In genomic region chr13:54446686-54447495, GRCm38 (mm10) we compare ENCODE assay signal across 8 mouse cellular contexts. TPM values are rescaled to one million over a fixed set of nuclear protein-coding genes. Genes with fewer than 3 reads are reported as not detected.
DNase-seq lines count a peak whose midpoint lies in the region; ATAC-seq and TF ChIP-seq lines count a peak whose summit lies in the region.

No protein-coding gene starts in this region.

- WGBS in bone marrow, adult 2 months: 31% methylated on average over 19 of the region's 19 CpGs
- 15% methylated on average over 19 of the region's 19 CpGs for WGBS in embryonic facial prominence, embryonic 15.5 days
- 34% methylated on average over 19 of the region's 19 CpGs for WGBS in heart, embryonic 10.5 days
- 26% methylated on average over 19 of the region's 19 CpGs for WGBS in kidney, embryonic 14.5 days
- 13% methylated on average over 19 of the region's 19 CpGs for WGBS in limb, embryonic 15.5 days

- H3K9me3 ChIP-seq in embryonic facial prominence, embryonic 15.5 days (replicated peaks): no peaks in the 10 kb centered on the region
- H3K9me3 ChIP-seq in heart, embryonic 10.5 days: no peaks in the 10 kb centered on the region
- H3K9me3 ChIP-seq in kidney, embryonic 14.5 days (ENCODE audit: control insufficient read depth, low read length): no peaks in the 10 kb centered on the region
- no peaks in the 10 kb centered on the region for H3K9me3 ChIP-seq in limb, embryonic 15.5 days

- H3K9ac ChIP-seq in embryonic facial prominence, embryonic 15.5 days: no peak overlapping the region
- H3K9ac ChIP-seq in kidney, embryonic 14.5 days (ENCODE audit: low read depth, low read length): no peak overlapping the region
- H3K9ac ChIP-seq in limb, embryonic 15.5 days: no peak overlapping the region

- H3K27ac ChIP-seq in bone marrow, adult 2 months (ENCODE audit: control insufficient read depth, insufficient read depth, low read depth, low read length, poor library complexity): no peak overlapping the region
- H3K27ac ChIP-seq in embryonic facial prominence, embryonic 15.5 days (replicated peaks): no peak overlapping the region
- no peak overlapping the region for H3K27ac ChIP-seq in heart, embryonic 10.5 days
- H3K27ac ChIP-seq in kidney, embryonic 14.5 days (ENCODE audit: low read depth, low read length): no peak overlapping the region
- H3K27ac ChIP-seq in limb, embryonic 15.5 days: no peak overlapping the region

- DNase-seq in A20 (ENCODE audit: low read depth, low spot score): peak; percentile 84
- peak; percentile 83 for DNase-seq in heart, embryonic 10.5 days (ENCODE audit: low spot score)
- DNase-seq in monocyte, adult 2 months (ENCODE audit: low read depth in 1 of 2, low spot score in 2 of 2): peak; percentile 20 to 50
- DNase-seq in spleen, postnatal 36 days (ENCODE audit: low spot score in 2 of 2): peak; percentile 71 to 72

- H3K4me1 ChIP-seq in bone marrow, adult 2 months (ENCODE audit: control insufficient read depth, insufficient read depth, low read length): no peaks in the 10 kb centered on the region; the same call in 1 of the 2 replicates
- H3K4me1 ChIP-seq in embryonic facial prominence, embryonic 15.5 days: peaks cover 17% of the 10 kb centered on the region
- peaks cover 13% of the 10 kb centered on the region; the same call in 1 of the 2 replicates for H3K4me1 ChIP-seq in heart, embryonic 10.5 days
- H3K4me1 ChIP-seq in kidney, embryonic 14.5 days (ENCODE audit: control insufficient read depth, insufficient read depth, low read length): no peaks in the 10 kb centered on the region
- H3K4me1 ChIP-seq in limb, embryonic 15.5 days: peaks cover 16% of the 10 kb centered on the region

- peaks cover 6% of the 10 kb centered on the region; the same call in 1 of the 2 replicates for H3K27me3 ChIP-seq in embryonic facial prominence, embryonic 15.5 days
- peaks cover 9% of the 10 kb centered on the region; the same call in 1 of the 2 replicates for H3K27me3 ChIP-seq in heart, embryonic 10.5 days (ENCODE audit: insufficient read depth, poor library complexity, severe bottlenecking)
- H3K27me3 ChIP-seq in kidney, embryonic 14.5 days (ENCODE audit: control insufficient read depth, insufficient read depth, low read length): no peaks in the 10 kb centered on the region
- peaks cover 5% of the 10 kb centered on the region; the same call in 1 of the 2 replicates for H3K27me3 ChIP-seq in limb, embryonic 15.5 days

- TF ChIP-seq CTCF in bone marrow, adult 2 months (IDR thresholded peaks at IDR 0.05; ENCODE audit: control insufficient read depth, insufficient read depth, low read length): peak; percentile 99

- no peak for ATAC-seq in embryonic facial prominence, embryonic 15.5 days (ENCODE audit: insufficient number of reproducible peaks, low FRiP score, low TSS enrichment, low read depth)
- ATAC-seq in kidney, embryonic 14.5 days (ENCODE audit: low FRiP score, low TSS enrichment): peak; percentile 72
- no peak for ATAC-seq in limb, embryonic 15.5 days (ENCODE audit: insufficient number of reproducible peaks, low FRiP score, low TSS enrichment, low read depth)

- 0 out of 2 replicates have a peak overlapping the region, but pooled peaks have one; percentile 17 for H3K4me2 ChIP-seq in embryonic facial prominence, embryonic 15.5 days (replicated peaks)
- peak overlapping the region; percentile 24; the same call in 1 of the 2 replicates for H3K4me2 ChIP-seq in kidney, embryonic 14.5 days (replicated peaks; ENCODE audit: low read depth, low read length)
- 0 out of 2 replicates have a peak overlapping the region, but pooled peaks have one; percentile 26 for H3K4me2 ChIP-seq in limb, embryonic 15.5 days

- TF ChIP-seq POLR2A in bone marrow, adult 2 months (IDR thresholded peaks at IDR 0.05; ENCODE audit: borderline replicate concordance, control insufficient read depth, low read depth, low read length): no peak

- no peak overlapping the region for H3K4me3 ChIP-seq in bone marrow, adult 2 months (replicated peaks; ENCODE audit: control insufficient read depth, low read depth, low read length)
- no peak overlapping the region for H3K4me3 ChIP-seq in embryonic facial prominence, embryonic 15.5 days (replicated peaks)
- H3K4me3 ChIP-seq in heart, embryonic 10.5 days: peak overlapping the region; percentile 37
- no peak overlapping the region for H3K4me3 ChIP-seq in kidney, embryonic 14.5 days (ENCODE audit: low read length)
- no peak overlapping the region for H3K4me3 ChIP-seq in limb, embryonic 15.5 days

- no peaks in the 10 kb centered on the region for H3K36me3 ChIP-seq in embryonic facial prominence, embryonic 15.5 days
- H3K36me3 ChIP-seq in heart, embryonic 10.5 days: no peaks in the 10 kb centered on the region
- no peaks in the 10 kb centered on the region for H3K36me3 ChIP-seq in kidney, embryonic 14.5 days (ENCODE audit: control insufficient read depth, insufficient read depth, low read length)
- H3K36me3 ChIP-seq in limb, embryonic 15.5 days: no peaks in the 10 kb centered on the region

RNA-seq across cellular contexts. Expression of gene Thoc3, which starts 21.8 kb away (rescaled TPM):
- 10.7 and 17.6 TPM in 2 replicates for polyA plus RNA-seq in bone marrow, adult 2 months (2011; ENCODE audit: insufficient read depth, insufficient read length, low replicate concordance, missing spikeins)
- polyA plus RNA-seq in embryonic facial prominence, embryonic 15.5 days (2015; fragmentation: Nextera tagmentation; extraction: Ambion mirVana): 99.8 and 112 TPM in 2 replicates
- 117 and 141 TPM in 2 replicates for polyA plus RNA-seq in heart, embryonic 10.5 days (2016; fragmentation: Nextera tagmentation; extraction: Ambion mirVana)
- 142 and 151 TPM in 2 replicates for polyA plus RNA-seq in kidney, embryonic 14.5 days (2014; fragmentation: Nextera tagmentation; extraction: Ambion mirVana)
- polyA plus RNA-seq in limb, embryonic 15.5 days (2015; fragmentation: Nextera tagmentation; extraction: Ambion mirVana): 99.1 and 107 TPM in 2 replicates

RNA-seq across cellular contexts. Expression of gene Simc1, which starts 56.7 kb away (rescaled TPM):
- 3.2 and 4.2 TPM in 2 replicates for polyA plus RNA-seq in bone marrow, adult 2 months (2011; ENCODE audit: insufficient read depth, insufficient read length, low replicate concordance, missing spikeins)
- 13.7 and 14.1 TPM in 2 replicates for polyA plus RNA-seq in embryonic facial prominence, embryonic 15.5 days (2015; fragmentation: Nextera tagmentation; extraction: Ambion mirVana)
- polyA plus RNA-seq in heart, embryonic 10.5 days (2016; fragmentation: Nextera tagmentation; extraction: Ambion mirVana): 5.9 and 10.4 TPM in 2 replicates
- polyA plus RNA-seq in kidney, embryonic 14.5 days (2014; fragmentation: Nextera tagmentation; extraction: Ambion mirVana): 14.0 and 17.9 TPM in 2 replicates
- polyA plus RNA-seq in limb, embryonic 15.5 days (2015; fragmentation: Nextera tagmentation; extraction: Ambion mirVana): 10.2 and 12.5 TPM in 2 replicates
